Mouse (Mus musculus) kidney, embryonic 15.5 days (tissue): ENCODE data around the gene Schip1. TPM values are rescaled to one million over a fixed set of nuclear protein-coding genes. Genes with fewer than 3 reads are reported as not detected.
A peak's percentile ranks its signal among the peaks of the same experiment; 100 is the strongest.

Source experiments
- ATAC-seq: fragments of 200-750 bp; cut with Nextera tagmentation; replicated peaks from 2 replicates; pipeline ENCODE4 v1.8.0; 2017; ENCODE audit warnings: moderate TSS enrichment; ENCODE audit not compliant: low FRiP score
- H3K27ac ChIP-seq: fragments of 300-500 bp; sonication (generic); 2 replicates; pipeline ENCODE4 v1.5.1; 2015; ENCODE audit warnings: mild to moderate bottlenecking, inconsistent platforms
- H3K27me3 ChIP-seq: fragments of 300-500 bp; sonication (generic); 2 replicates; pipeline ENCODE4 v1.6.1; 2015; ENCODE audit warnings: inconsistent platforms
- H3K36me3 ChIP-seq: fragments of 300-500 bp; sonication (generic); 2 replicates; pipeline ENCODE4 v1.6.1; 2015; ENCODE audit warnings: inconsistent platforms
- H3K4me1 ChIP-seq: fragments of 300-500 bp; sonication (generic); 2 replicates; pipeline ENCODE4 v1.6.1; 2015; ENCODE audit warnings: inconsistent platforms
- H3K4me2 ChIP-seq: fragments of 300-500 bp; sonication (generic); 2 replicates; pipeline ENCODE4 v1.6.1; 2015; ENCODE audit warnings: moderate library complexity, mild to moderate bottlenecking, inconsistent platforms
- H3K4me3 ChIP-seq: fragments of 300-500 bp; sonication (generic); replicated peaks from 2 replicates; pipeline ENCODE4 v1.5.1; 2015; ENCODE audit warnings: mild to moderate bottlenecking, inconsistent platforms
- H3K9ac ChIP-seq: fragments of 300-500 bp; sonication (generic); 2 replicates; pipeline ENCODE4 v1.6.1; 2015; ENCODE audit warnings: mild to moderate bottlenecking, inconsistent platforms
- H3K9me3 ChIP-seq: fragments of 300-500 bp; sonication (generic); replicated peaks from 2 replicates; pipeline ENCODE4 v1.6.1; 2016; ENCODE audit warnings: inconsistent platforms
- WGBS: fragments of 180-500 bp; shearing (Covaris S2); methylation state at CpG from one replicate; pipeline ENCODE4 v1.1.7; 2015; ENCODE audit warnings: mixed read lengths; 5-methylcytosine and 5-hydroxymethylcytosine counted together
- polyA plus RNA-seq: library from polyadenylated mRNA; unstranded; fragments of >200 nt; fragmentation: Nextera tagmentation; extraction: Ambion mirVana; gene quantifications from 2 replicates; pipeline ENCODE4 v1.2.1, GENCODE M21; 2015

Schip1 gene
- polyA plus RNA-seq, 1 experiment from 2014 or later, result 51.3 TPM

GRCm38 (mm10) chr3:68466643-68467042 is 402.0 kb downstream of the Schip1 start:
- Histone ChIP-seq H3K9me3 (no peaks in the 10 kb centered on the region), H3K4me3 (no peak overlapping the region), H3K27me3 (no peaks in the 10 kb centered on the region), H3K36me3 (no peaks in the 10 kb centered on the region), H3K9ac (no peak overlapping the region), H3K27ac (no peak overlapping the region), H3K4me1 (peaks cover 41% of the 10 kb centered on the region), H3K4me2 (no peak overlapping the region)
- WGBS, result 41% methylated on average over 5 of the region's 5 CpGs
- no peak for ATAC-seq

GRCm38 (mm10) chr3:68467941-68468687 is 403.5 kb downstream of the Schip1 start:
- no peaks in the 10 kb centered on the region for H3K27me3 ChIP-seq
- peak overlapping the region; percentile 35; the same call in 1 of the 2 replicates for H3K9ac ChIP-seq
- H3K4me2 ChIP-seq, result peak overlapping the region; percentile 62
- no peaks in the 10 kb centered on the region for H3K36me3 ChIP-seq
- no peaks in the 10 kb centered on the region for H3K9me3 ChIP-seq
- ATAC-seq, result peak; percentile 81
- peaks cover 41% of the 10 kb centered on the region for H3K4me1 ChIP-seq
- H3K4me3 ChIP-seq, result peak overlapping the region; percentile 44
- H3K27ac ChIP-seq, result peak overlapping the region; percentile 75
- 3% methylated on average over 10 of the region's 10 CpGs for WGBS

GRCm38 (mm10) chr3:68469643-68470042 is 405.0 kb downstream of the Schip1 start:
- Histone ChIP-seq H3K27me3 (no peaks in the 10 kb centered on the region), H3K4me1 (peaks cover 41% of the 10 kb centered on the region), H3K9ac (no peak overlapping the region), H3K4me3 (no peak overlapping the region), H3K36me3 (no peaks in the 10 kb centered on the region), H3K4me2 (0 out of 2 replicates have a peak overlapping the region, but pooled peaks have one; percentile 62), H3K27ac (peak overlapping the region; percentile 54), H3K9me3 (no peaks in the 10 kb centered on the region)
- 79% methylated on average over 1 of the region's 1 CpGs for whole genome bisulfite sequencing
- ATAC-seq, result no peak

- peaks cover 41% of the 10 kb centered on the region for H3K4me1 ChIP-seq
- H3K9me3 ChIP-seq, result no peaks in the 10 kb centered on the region
- ATAC-seq, result no peak
- no peaks in the 10 kb centered on the region for H3K27me3 ChIP-seq
- no peak overlapping the region for H3K4me3 ChIP-seq
- H3K4me2 ChIP-seq, result no peak overlapping the region
- peak overlapping the region; percentile 54 for H3K27ac ChIP-seq
- H3K9ac ChIP-seq, result no peak overlapping the region
- no peaks in the 10 kb centered on the region for H3K36me3 ChIP-seq
- WGBS, result 23% methylated on average over 3 of the region's 3 CpGs
Measured at GRCm38 (mm10) chr3:68470061-68470460, 405.5 kb downstream of the Schip1 start.

- H3K4me3 ChIP-seq, result no peak overlapping the region
- H3K4me1 ChIP-seq, result peaks cover 41% of the 10 kb centered on the region
- no peak overlapping the region for H3K9ac ChIP-seq
- H3K36me3 ChIP-seq, result no peaks in the 10 kb centered on the region
- WGBS, result 63% methylated on average over 5 of the region's 5 CpGs
- peak overlapping the region; percentile 54 for H3K27ac ChIP-seq
- no peak overlapping the region for H3K4me2 ChIP-seq
- no peaks in the 10 kb centered on the region for H3K9me3 ChIP-seq
- no peaks in the 10 kb centered on the region for H3K27me3 ChIP-seq
- no peak for ATAC-seq
Measured at GRCm38 (mm10) chr3:68470622-68471021, 406.0 kb downstream of the Schip1 start.

GRCm38 (mm10) chr3:68476336-68476735 is 411.7 kb downstream of the Schip1 start:
- no peaks in the 10 kb centered on the region for H3K36me3 ChIP-seq
- WGBS, result 90% methylated on average over 7 of the region's 7 CpGs
- 0 out of 2 replicates have a peak, but pooled peaks have one; percentile 25 for ATAC-seq
- H3K4me2 ChIP-seq, result no peak overlapping the region
- H3K27ac ChIP-seq, result no peak overlapping the region
- no peaks in the 10 kb centered on the region for H3K9me3 ChIP-seq
- H3K9ac ChIP-seq, result no peak overlapping the region
- no peaks in the 10 kb centered on the region for H3K27me3 ChIP-seq
- 0 out of 2 replicates have a peak, but pooled peaks cover 6% of the 10 kb centered on the region for H3K4me1 ChIP-seq
- H3K4me3 ChIP-seq, result no peak overlapping the region

- H3K36me3 ChIP-seq, result no peaks in the 10 kb centered on the region
- 0 out of 2 replicates have a peak, but pooled peaks cover 6% of the 10 kb centered on the region for H3K4me1 ChIP-seq
- 0 out of 2 replicates have a peak overlapping the region, but pooled peaks have one; percentile 37 for H3K27ac ChIP-seq
- H3K27me3 ChIP-seq, result no peaks in the 10 kb centered on the region
- H3K9me3 ChIP-seq, result no peaks in the 10 kb centered on the region
- H3K9ac ChIP-seq, result no peak overlapping the region
- 43% methylated on average over 2 of the region's 2 CpGs for WGBS
- no peak overlapping the region for H3K4me2 ChIP-seq
- ATAC-seq, result 0 out of 2 replicates have a peak, but pooled peaks have one; percentile 22
- H3K4me3 ChIP-seq, result no peak overlapping the region
Measured at GRCm38 (mm10) chr3:68477478-68477877, 412.9 kb downstream of the Schip1 start.

GRCm38 (mm10) chr3:68479266-68479665 is 414.7 kb downstream of the Schip1 start:
- H3K9ac ChIP-seq, result no peak overlapping the region
- no peak overlapping the region for H3K27ac ChIP-seq
- H3K27me3 ChIP-seq, result no peaks in the 10 kb centered on the region
- 0 out of 2 replicates have a peak, but pooled peaks cover 6% of the 10 kb centered on the region for H3K4me1 ChIP-seq
- H3K36me3 ChIP-seq, result no peaks in the 10 kb centered on the region
- H3K4me3 ChIP-seq, result no peak overlapping the region
- H3K9me3 ChIP-seq, result no peaks in the 10 kb centered on the region
- WGBS, result 87% methylated on average over 6 of the region's 6 CpGs
- H3K4me2 ChIP-seq, result no peak overlapping the region
- ATAC-seq, result no peak

GRCm38 (mm10) chr3:68483517-68483916 is 418.9 kb downstream of the Schip1 start:
- H3K4me3 ChIP-seq, result no peak overlapping the region
- H3K4me1 ChIP-seq, result 0 out of 2 replicates have a peak, but pooled peaks cover 2% of the 10 kb centered on the region
- no peak overlapping the region for H3K9ac ChIP-seq
- no peaks in the 10 kb centered on the region for H3K36me3 ChIP-seq
- H3K4me2 ChIP-seq, result no peak overlapping the region
- 98% methylated on average over 3 of the region's 3 CpGs for WGBS
- no peaks in the 10 kb centered on the region for H3K9me3 ChIP-seq
- ATAC-seq, result no peak
- no peaks in the 10 kb centered on the region for H3K27me3 ChIP-seq
- H3K27ac ChIP-seq, result no peak overlapping the region

- Histone ChIP-seq H3K9me3 (no peaks in the 10 kb centered on the region), H3K4me2 (no peak overlapping the region), H3K4me3 (no peak overlapping the region), H3K4me1 (0 out of 2 replicates have a peak, but pooled peaks cover 2% of the 10 kb centered on the region), H3K27me3 (no peaks in the 10 kb centered on the region), H3K27ac (no peak overlapping the region), H3K9ac (no peak overlapping the region), H3K36me3 (no peaks in the 10 kb centered on the region)
- 88% methylated on average over 9 of the region's 9 CpGs for WGBS
- no peak for ATAC-seq
Measured at GRCm38 (mm10) chr3:68484021-68484420, 419.4 kb downstream of the Schip1 start.

- ATAC-seq, result no peak
- Histone ChIP-seq H3K4me2 (no peak overlapping the region), H3K9me3 (no peaks in the 10 kb centered on the region), H3K36me3 (no peaks in the 10 kb centered on the region), H3K9ac (no peak overlapping the region), H3K27ac (no peak overlapping the region), H3K4me3 (no peak overlapping the region), H3K4me1 (0 out of 2 replicates have a peak, but pooled peaks cover 2% of the 10 kb centered on the region), H3K27me3 (no peaks in the 10 kb centered on the region)
- 75% methylated on average over 4 of the region's 4 CpGs for whole genome bisulfite sequencing
Measured at GRCm38 (mm10) chr3:68484561-68484960, 420.0 kb downstream of the Schip1 start.

GRCm38 (mm10) chr3:68487621-68488020 is 423.0 kb downstream of the Schip1 start:
- Histone ChIP-seq H3K4me2 (no peak overlapping the region), H3K36me3 (no peaks in the 10 kb centered on the region), H3K9me3 (no peaks in the 10 kb centered on the region), H3K4me3 (no peak overlapping the region), H3K27me3 (no peaks in the 10 kb centered on the region), H3K9ac (no peak overlapping the region), H3K27ac (no peak overlapping the region), H3K4me1 (peaks cover 22% of the 10 kb centered on the region)
- no peak for ATAC-seq
- WGBS, result 77% methylated on average over 1 of the region's 1 CpGs
